In the genomic region with DNA sequence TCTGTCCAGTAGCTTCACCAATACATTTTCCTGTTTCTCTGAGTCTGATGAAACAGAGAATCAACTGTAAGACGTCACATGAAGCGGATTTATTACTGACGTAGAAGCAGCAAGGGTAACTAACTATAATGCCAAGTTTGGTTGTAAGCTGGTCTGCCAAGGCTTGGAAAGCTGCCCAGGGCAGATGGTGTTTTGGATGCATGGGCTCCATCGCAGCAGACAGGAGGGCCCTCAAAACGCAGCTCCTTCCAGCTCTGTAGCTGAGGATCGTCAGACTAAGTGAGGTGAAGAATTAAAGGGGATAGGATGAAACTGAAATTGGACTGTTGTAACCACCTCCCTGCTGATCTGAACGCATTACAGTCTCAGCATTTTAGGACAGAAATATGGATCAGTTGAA, we compare ENCODE assay signal across 11 mouse cellular contexts.
DNase-seq lines count a peak whose midpoint lies in the region; ATAC-seq and TF ChIP-seq lines count a peak whose summit lies in the region.
"Had no signal": no experiment of that assay in that cellular context is flagged by ENCODE, and none has a peak within 500 bp of the region (broad histone marks: within the 10 kb centered on the region; RNA-seq: fewer than 3 reads in every experiment).

No protein-coding gene starts in this region.

- H3K4me1 ChIP-seq in hindbrain, embryonic 13.5 days (replicated peaks): no peaks in the 10 kb centered on the region
- H3K4me1 ChIP-seq in hindbrain, embryonic 11.5 days (replicated peaks; ENCODE audit: control insufficient read depth, insufficient read depth, low read length): no peaks in the 10 kb centered on the region
- H3K4me1 ChIP-seq in intestine, postnatal 0 days (replicated peaks; ENCODE audit: control insufficient read depth, insufficient read depth, low read length): no peaks in the 10 kb centered on the region
- H3K4me1 ChIP-seq in heart, embryonic 12.5 days (replicated peaks): no peaks in the 10 kb centered on the region
- H3K4me1 ChIP-seq: heart, embryonic 15.5 days had no signal

- no peak overlapping the region for H3K4me3 ChIP-seq in hindbrain, embryonic 13.5 days
- no peak overlapping the region for H3K4me3 ChIP-seq in hindbrain, embryonic 11.5 days (ENCODE audit: low read depth, low read length)
- no peak overlapping the region for H3K4me3 ChIP-seq in intestine, postnatal 0 days (ENCODE audit: low read depth, low read length)
- no peak overlapping the region for H3K4me3 ChIP-seq in heart, embryonic 12.5 days
- H3K4me3 ChIP-seq: heart, embryonic 15.5 days had no signal

- DNase-seq in hindbrain, embryonic 11.5 days (ENCODE audit: low spot score): no peak
- DNase-seq in cerebellum, adult 9-11 months: peak; percentile 96
- DNase-seq in layer of hippocampus, adult 18-20 months (ENCODE audit: low spot score in 2 of 2): peak; percentile 55 to 79
- peak; percentile 96 for DNase-seq in left cerebral cortex, postnatal 4 days
- DNase-seq: kidney, postnatal 14 days; spleen, adult 18-20 months had no signal

- peak overlapping the region; percentile 15; the same call in 1 of the 2 replicates for H3K27ac ChIP-seq in hindbrain, embryonic 13.5 days
- no peak overlapping the region for H3K27ac ChIP-seq in hindbrain, embryonic 11.5 days (ENCODE audit: low read depth, low read length)
- no peak overlapping the region for H3K27ac ChIP-seq in intestine, postnatal 0 days (ENCODE audit: low read depth, low read length)
- no peak overlapping the region for H3K27ac ChIP-seq in heart, embryonic 12.5 days (ENCODE audit: poor library complexity, severe bottlenecking)
- H3K27ac ChIP-seq: heart, embryonic 15.5 days had no signal

- WGBS in hindbrain, embryonic 13.5 days: 72% methylated on average over 7 of the region's 7 CpGs
- 94% methylated on average over 7 of the region's 7 CpGs for WGBS in hindbrain, embryonic 11.5 days
- 83% methylated on average over 7 of the region's 7 CpGs for WGBS in intestine, postnatal 0 days
- 82% methylated on average over 7 of the region's 7 CpGs for WGBS in heart, embryonic 12.5 days

- H3K9me3 ChIP-seq in hindbrain, embryonic 13.5 days: no peaks in the 10 kb centered on the region
- no peaks in the 10 kb centered on the region for H3K9me3 ChIP-seq in hindbrain, embryonic 11.5 days (ENCODE audit: control insufficient read depth, low read length)
- no peaks in the 10 kb centered on the region for H3K9me3 ChIP-seq in intestine, postnatal 0 days (ENCODE audit: control insufficient read depth)
- no peaks in the 10 kb centered on the region for H3K9me3 ChIP-seq in heart, embryonic 12.5 days (replicated peaks)
- H3K9me3 ChIP-seq: heart, embryonic 15.5 days had no signal

- no peaks in the 10 kb centered on the region for H3K36me3 ChIP-seq in hindbrain, embryonic 13.5 days
- H3K36me3 ChIP-seq in hindbrain, embryonic 11.5 days (ENCODE audit: control insufficient read depth, insufficient read depth, low read length): no peaks in the 10 kb centered on the region
- no peaks in the 10 kb centered on the region for H3K36me3 ChIP-seq in intestine, postnatal 0 days (ENCODE audit: control insufficient read depth, insufficient read depth)
- no peaks in the 10 kb centered on the region for H3K36me3 ChIP-seq in heart, embryonic 12.5 days
- H3K36me3 ChIP-seq: heart, embryonic 15.5 days had no signal

- no peak overlapping the region for H3K4me2 ChIP-seq in hindbrain, embryonic 13.5 days
- H3K4me2 ChIP-seq in hindbrain, embryonic 11.5 days (replicated peaks; ENCODE audit: low read depth, low read length): no peak overlapping the region
- H3K4me2 ChIP-seq in intestine, postnatal 0 days (replicated peaks; ENCODE audit: low read depth): no peak overlapping the region
- H3K4me2 ChIP-seq in heart, embryonic 12.5 days: no peak overlapping the region
- H3K4me2 ChIP-seq: heart, embryonic 15.5 days had no signal

- H3K27me3 ChIP-seq in hindbrain, embryonic 13.5 days: no peaks in the 10 kb centered on the region
- no peaks in the 10 kb centered on the region for H3K27me3 ChIP-seq in hindbrain, embryonic 11.5 days (ENCODE audit: control insufficient read depth, insufficient read depth, low read length)
- H3K27me3 ChIP-seq in intestine, postnatal 0 days (replicated peaks; ENCODE audit: control insufficient read depth, insufficient read depth, low read length): no peaks in the 10 kb centered on the region
- no peaks in the 10 kb centered on the region for H3K27me3 ChIP-seq in heart, embryonic 12.5 days (replicated peaks)
- H3K27me3 ChIP-seq: heart, embryonic 15.5 days had no signal

- no peak overlapping the region for H3K9ac ChIP-seq in hindbrain, embryonic 13.5 days
- no peak overlapping the region for H3K9ac ChIP-seq in hindbrain, embryonic 11.5 days (ENCODE audit: low read depth, low read length)
- H3K9ac ChIP-seq in intestine, postnatal 0 days (ENCODE audit: low read depth, low read length): no peak overlapping the region
- H3K9ac ChIP-seq in heart, embryonic 12.5 days: no peak overlapping the region
- H3K9ac ChIP-seq: heart, embryonic 15.5 days had no signal

- no peak for TF ChIP-seq CTCF in intestine, postnatal 0 days (IDR thresholded peaks at IDR 0.05; ENCODE audit: low read depth)

- peak; percentile 55; the same call in 1 of the 2 replicates for ATAC-seq in hindbrain, embryonic 13.5 days (ENCODE audit: low FRiP score)
- ATAC-seq in hindbrain, embryonic 11.5 days (ENCODE audit: low FRiP score): no peak
- ATAC-seq in intestine, postnatal 0 days: no peak
- no peak for ATAC-seq in heart, embryonic 12.5 days (ENCODE audit: insufficient number of reproducible peaks, low FRiP score)
- no peak for ATAC-seq in erythroblast, adult 5-6 weeks (replicated peaks; ENCODE audit: low FRiP score, poor library complexity, severe bottlenecking)

- intact Hi-C loops in left cerebral cortex, postnatal 4 days (cut with DNase I): no loop called here
